Mouse (Mus musculus): ENCODE data around the gene Ttyh2. TPM values are rescaled to one million over a fixed set of nuclear protein-coding genes. Genes with fewer than 3 reads are reported as not detected.

The Ttyh2 gene
- total RNA-seq, 2 experiments from 2014 or later = 0.40 to 0.88 TPM

DNA sequence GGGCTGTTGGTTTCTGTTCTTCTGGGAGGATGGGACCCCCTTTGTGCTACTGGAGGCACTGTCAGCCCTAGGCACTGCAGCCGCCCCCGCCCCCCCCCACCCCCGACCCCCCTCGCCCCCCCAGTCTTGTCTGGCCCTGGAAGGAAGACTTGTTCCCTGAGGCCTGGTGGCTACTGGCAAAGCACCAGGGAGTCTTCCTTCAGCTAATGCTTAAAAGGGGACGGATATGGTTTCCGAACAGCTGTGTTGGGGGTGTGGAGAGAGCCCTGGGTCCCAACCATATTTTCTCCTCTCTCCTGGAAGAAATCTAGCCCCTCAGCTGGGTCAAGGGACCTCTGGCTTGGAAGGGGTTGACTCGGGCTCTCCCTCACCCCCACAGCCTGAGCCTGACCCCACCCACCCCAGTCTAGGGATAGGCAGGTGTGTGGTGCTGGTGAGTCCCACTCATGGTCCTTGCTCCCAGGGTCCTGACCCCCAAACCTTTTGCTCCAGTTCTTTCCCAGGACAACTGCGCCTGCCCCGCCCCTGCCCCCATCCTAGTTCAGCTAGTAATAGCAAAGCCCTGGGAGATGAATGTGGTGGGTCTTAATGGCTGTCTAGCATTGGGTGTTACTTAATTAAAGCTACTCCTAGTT, 1.8 kb downstream of the Ttyh2 start:
- ATAC-seq (ENCODE audit: poor library complexity, severe bottlenecking) = no peak

- no peak for ATAC-seq (ENCODE audit: poor library complexity, severe bottlenecking)
These were observed 4.4 kb downstream of the Ttyh2 start for GRCm38 (mm10) chr11:114679582-114679981.

- no peak for ATAC-seq (ENCODE audit: poor library complexity, severe bottlenecking)
These were observed 5.1 kb downstream of the Ttyh2 start for GRCm38 (mm10) chr11:114680291-114680690.

DNA sequence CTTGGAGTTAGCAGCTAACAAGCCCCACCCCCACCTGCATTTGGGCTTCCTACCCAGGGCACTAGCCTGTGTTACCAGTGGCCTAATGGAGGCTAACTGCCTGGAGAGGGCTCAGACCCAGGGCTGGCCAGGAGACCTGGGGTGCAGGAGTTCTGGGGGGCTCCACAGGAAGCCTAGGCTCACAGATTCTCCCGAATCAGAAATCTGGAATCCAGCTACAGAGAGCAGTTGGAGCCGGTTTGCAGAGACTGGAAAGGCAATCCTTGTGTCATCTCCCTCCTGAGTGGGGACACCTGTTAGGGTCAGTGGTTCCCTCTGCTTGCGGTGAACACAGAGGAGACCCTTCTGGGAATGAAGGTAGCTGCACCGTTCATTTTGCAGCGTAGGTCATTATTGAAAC, 5.8 kb downstream of the Ttyh2 start:
- ATAC-seq (ENCODE audit: poor library complexity, severe bottlenecking) = no peak

DNA sequence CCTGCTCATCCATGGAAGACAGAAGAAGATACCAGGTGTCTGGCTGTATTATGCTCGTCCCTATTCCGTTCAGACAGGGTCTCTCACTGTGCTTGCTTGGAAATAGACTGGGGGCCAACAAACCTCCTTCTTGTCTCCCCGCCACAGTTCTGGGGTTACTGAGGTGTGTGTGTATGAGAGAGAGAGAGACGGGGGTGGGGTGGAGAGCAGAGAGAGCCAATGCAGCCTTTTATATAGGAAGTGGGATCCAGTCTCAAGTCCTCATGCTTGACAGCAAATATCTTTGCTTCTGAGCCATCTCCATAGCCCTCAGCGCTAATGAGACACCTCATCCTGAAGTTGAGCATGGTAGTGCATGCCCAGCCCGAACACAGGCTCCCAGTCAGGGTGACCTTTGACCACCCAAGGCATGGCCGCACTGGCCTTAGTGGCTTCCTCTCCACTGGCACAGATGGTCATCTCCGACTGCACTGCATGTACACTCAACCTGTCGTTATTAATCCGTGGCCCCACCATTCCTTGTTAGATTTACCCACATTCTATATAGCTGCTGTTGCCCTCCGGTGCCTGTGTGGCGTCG, 7.2 kb downstream of the Ttyh2 start:
- no peak for ATAC-seq (ENCODE audit: poor library complexity, severe bottlenecking)

- ATAC-seq (ENCODE audit: poor library complexity, severe bottlenecking) = no peak
These were observed 7.9 kb downstream of the Ttyh2 start for GRCm38 (mm10) chr11:114683029-114683721.

- ATAC-seq (ENCODE audit: poor library complexity, severe bottlenecking) = peak; percentile 50
These were observed 8.7 kb downstream of the Ttyh2 start for GRCm38 (mm10) chr11:114683722-114684621.

- ATAC-seq (ENCODE audit: poor library complexity, severe bottlenecking) = peak; percentile 37; the same call in 1 of the 2 replicates
These were observed 9.6 kb downstream of the Ttyh2 start for GRCm38 (mm10) chr11:114684627-114685373.

DNA sequence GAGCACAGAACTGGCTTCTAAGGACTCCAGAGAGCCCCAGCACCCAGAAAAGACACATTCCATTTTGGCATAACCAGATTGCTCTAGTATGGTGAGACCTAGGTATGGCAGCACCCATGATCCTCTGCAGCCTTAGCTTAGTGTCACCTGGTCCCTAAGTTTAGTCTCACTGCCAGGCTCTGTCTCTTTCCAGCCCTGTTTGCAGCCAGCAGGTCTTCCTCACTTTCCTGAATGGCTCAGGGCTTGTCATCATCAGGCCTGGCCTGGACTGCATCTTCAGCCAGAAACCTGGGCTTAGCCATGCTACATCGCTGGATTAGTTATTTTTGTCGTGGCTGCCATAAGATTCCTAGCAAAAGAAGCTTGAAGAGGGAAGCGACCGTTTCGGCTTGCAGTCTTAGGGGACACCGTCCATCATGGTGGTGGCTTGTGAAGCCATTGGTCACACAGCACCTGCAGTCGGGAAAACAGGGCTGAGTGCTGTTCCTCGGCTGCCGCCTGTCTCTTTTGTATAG, 10.4 kb downstream of the Ttyh2 start:
- ATAC-seq (ENCODE audit: poor library complexity, severe bottlenecking) = no peak

DNA sequence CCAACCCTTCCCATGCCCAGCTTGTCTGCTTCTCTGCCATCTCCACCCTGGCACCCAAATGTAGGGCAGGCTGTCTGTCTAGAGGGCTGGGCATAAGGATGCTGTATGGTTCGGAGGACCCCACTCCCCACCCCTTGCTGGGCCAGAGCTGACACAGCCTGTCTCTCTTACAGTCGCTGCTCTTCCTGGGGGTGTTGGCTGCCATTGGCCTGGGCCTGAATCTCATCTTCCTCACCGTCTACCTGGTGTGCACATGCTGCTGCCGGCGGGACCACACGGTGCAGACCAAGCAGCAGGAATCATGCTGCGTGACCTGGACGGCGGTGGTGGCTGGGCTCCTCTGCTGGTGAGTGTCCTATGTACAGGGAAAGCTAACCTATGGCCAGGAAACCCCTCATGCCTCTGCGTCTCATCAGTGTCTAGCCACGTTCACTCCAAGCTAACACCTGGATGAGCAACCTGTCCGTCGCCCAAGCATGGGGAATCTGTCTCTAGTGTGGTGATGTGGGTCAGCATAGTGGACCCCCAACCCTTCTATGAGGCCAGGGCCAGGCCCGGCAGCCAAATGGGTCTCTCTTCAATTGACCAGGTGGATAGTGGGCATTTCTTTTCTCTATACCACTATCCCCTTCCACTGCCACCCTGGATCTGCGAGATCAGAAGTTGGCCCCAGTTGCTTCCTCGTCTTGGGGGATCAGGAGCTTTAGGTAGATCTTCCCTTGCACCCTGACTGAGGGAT, 11.2 kb downstream of the Ttyh2 start:
- ATAC-seq (ENCODE audit: poor library complexity, severe bottlenecking) = no peak

GRCm38 (mm10) chr11:114687574-114688188, 12.4 kb downstream of the Ttyh2 start:
- ATAC-seq (ENCODE audit: poor library complexity, severe bottlenecking) = no peak

GRCm38 (mm10) chr11:114688729-114689128, 13.5 kb downstream of the Ttyh2 start:
- no peak for ATAC-seq (ENCODE audit: poor library complexity, severe bottlenecking)

DNA sequence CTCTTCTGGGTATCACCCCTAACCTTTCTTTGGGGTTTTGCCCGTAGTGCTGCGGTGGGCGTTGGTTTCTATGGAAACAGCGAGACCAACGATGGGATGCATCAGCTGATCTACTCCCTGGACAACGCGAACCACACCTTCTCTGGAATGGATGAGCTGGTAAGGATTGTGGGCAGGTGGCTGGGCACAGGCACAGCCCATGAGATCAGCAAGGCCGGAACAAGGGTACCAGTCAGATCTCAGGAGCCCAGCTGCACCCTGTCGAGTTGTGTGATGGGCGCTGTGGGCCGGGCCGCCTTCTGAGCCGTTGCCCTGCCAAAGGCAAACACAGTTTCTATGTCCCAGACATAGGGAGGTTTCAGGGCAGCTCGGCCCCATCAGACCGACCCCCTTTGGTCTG, 15.0 kb downstream of the Ttyh2 start:
- ATAC-seq (ENCODE audit: poor library complexity, severe bottlenecking) = no peak

- ATAC-seq (ENCODE audit: poor library complexity, severe bottlenecking) = no peak
These were observed 16.4 kb downstream of the Ttyh2 start for GRCm38 (mm10) chr11:114691454-114692182.

GRCm38 (mm10) chr11:114692601-114693000, 17.4 kb downstream of the Ttyh2 start:
- no peak for ATAC-seq (ENCODE audit: poor library complexity, severe bottlenecking)

DNA sequence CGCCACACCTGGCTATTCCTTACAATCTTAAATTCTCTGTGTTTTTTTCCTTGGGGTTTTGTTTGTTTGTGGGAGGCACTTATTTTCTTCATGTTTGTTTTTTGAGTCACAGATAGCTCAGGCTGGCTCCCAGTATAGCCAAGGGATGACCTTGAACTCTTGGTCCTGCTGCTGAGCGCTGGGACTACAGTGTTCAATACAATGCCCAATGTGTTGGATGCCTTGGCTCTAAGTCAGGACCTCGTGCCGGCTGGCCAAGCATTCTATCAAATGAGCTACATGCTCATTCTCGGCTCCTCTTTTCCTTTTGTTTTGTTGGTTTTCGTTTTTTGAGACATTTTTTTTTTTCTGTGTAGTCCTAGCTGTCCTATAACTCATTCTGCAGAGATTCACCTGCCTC, 18.2 kb downstream of the Ttyh2 start:
- no peak for ATAC-seq (ENCODE audit: poor library complexity, severe bottlenecking)

DNA sequence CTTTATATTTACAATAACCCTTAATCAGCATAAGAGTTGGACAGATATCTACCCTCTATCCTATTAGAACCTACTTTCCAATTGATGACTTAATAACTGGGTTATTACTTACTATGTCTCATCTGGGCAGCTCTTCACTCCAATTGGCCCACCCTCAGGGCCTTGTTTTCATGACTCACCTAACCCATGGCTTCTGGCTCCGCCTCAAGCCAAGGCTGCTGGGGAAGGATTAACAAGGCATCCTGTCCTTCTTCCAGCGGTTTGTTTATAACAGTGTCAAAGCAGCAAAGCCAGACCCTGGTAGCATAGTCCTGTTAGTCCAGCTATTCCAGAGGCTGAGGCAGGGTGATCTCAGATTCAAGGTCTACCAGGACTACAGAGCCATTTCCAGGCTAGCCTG, 19.2 kb downstream of the Ttyh2 start:
- no peak for ATAC-seq (ENCODE audit: poor library complexity, severe bottlenecking)

GRCm38 (mm10) chr11:114698496-114698895, 23.3 kb downstream of the Ttyh2 start:
- no peak for ATAC-seq (ENCODE audit: poor library complexity, severe bottlenecking)
